Mouse (Mus musculus): ENCODE measurements around the gene Gtsf1. TPM values are rescaled to one million over a fixed set of nuclear protein-coding genes. Genes with fewer than 3 reads are reported as not detected.

Gene Gtsf1
- polyA plus RNA-seq (2012; fragmentation: generic; extraction: Trizol): 0.71 TPM

DNA sequence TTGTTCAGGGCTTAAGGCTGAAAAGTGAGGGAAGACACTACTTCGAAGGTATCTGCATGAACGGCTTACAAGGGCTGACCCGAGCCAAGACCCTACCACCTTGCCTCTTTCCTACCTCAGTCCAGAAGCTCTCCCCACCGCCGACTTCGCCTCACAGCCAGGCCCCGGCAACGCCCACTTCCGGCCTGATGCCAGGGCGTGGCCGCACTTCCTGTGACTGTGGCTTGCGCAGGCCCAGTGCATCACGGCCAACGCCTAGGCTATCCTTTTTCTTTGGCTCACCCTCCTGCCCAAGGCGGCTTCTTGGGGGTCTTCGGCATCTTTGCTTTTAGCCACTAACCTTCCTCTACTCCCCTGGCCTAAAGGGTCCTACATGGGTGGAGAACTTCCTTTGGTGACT lies at the start of gene Gtsf1:
TSS of gene Gtsf1 (minus strand) at position 230 of the 400 bp plus-strand sequence.
- no peak within 1 kb of the TSS for H3ac ChIP-seq (ENCODE audit: control insufficient read depth, insufficient read length)
- no peak within 1 kb of the TSS for H3K4me2 ChIP-seq (ENCODE audit: low read depth)
- no peaks in the 10 kb centered on the region for H3K27me3 ChIP-seq (ENCODE audit: control insufficient read depth, insufficient read depth, insufficient read length)
- H3K4me3 ChIP-seq: no peak within 1 kb of the TSS
- H3K79me2 ChIP-seq (ENCODE audit: control insufficient read depth, insufficient read depth): no peaks in the 10 kb centered on the region
- no peaks in the 10 kb centered on the region for H3K36me3 ChIP-seq (ENCODE audit: control insufficient read depth, insufficient read depth)
- TF ChIP-seq USF1 (IDR thresholded peaks at IDR 0.05; ENCODE audit: low read depth) (no peak), MYOG (IDR thresholded peaks at IDR 0.05; ENCODE audit: control insufficient read depth in 1 of 3, insufficient read depth in 1 of 3, insufficient read length in 2 of 3, low read depth in 2 of 3) (no peak), POLR2A (IDR thresholded peaks at IDR 0.05; ENCODE audit: insufficient read length, low read depth) (no peak), POLR2AphosphoS2 (IDR thresholded peaks at IDR 0.05; ENCODE audit: insufficient read length, low read depth) (no peak), TCF3 (IDR thresholded peaks at IDR 0.05; ENCODE audit: insufficient read length, low read depth) (no peak), MYOD1 (IDR thresholded peaks at IDR 0.05; ENCODE audit: control insufficient read depth in 1 of 3, insufficient read length in 2 of 3, low read depth in 2 of 3) (no peak)

DNA sequence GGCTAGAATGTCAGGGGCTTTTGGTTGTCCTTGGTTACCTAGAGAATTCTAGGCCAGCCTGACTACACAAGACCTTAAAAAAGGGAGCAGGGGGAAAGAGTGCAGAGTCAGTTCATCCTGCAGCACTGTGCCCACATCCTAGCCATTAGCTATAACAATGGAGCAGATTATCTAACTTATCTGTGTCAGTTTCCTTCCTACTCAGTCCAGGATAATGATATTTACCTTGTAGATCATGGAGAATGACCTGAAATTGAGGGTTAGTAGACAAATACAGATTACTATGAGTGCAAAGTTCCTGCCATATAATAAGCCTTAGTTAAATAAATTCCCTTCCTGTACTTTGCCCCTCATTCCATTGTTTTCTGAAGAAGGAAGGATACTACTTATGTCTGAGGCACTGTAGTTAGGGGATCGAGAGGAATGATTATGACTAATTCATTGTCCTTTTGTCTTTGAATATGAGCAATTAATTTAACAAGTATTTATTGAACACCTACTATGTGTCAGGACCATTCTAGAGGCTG lies 48.9 kb upstream of the Gtsf1 start:
- no peaks in the 10 kb centered on the region for H3K36me3 ChIP-seq (ENCODE audit: control insufficient read depth, insufficient read depth)
- TF ChIP-seq TCF12 (IDR thresholded peaks at IDR 0.05; ENCODE audit: insufficient read depth, poor library complexity, severe bottlenecking): no peak
- no peak for TF ChIP-seq POLR2AphosphoS2 (IDR thresholded peaks at IDR 0.05; ENCODE audit: insufficient read length, low read depth)
- TF ChIP-seq REST (IDR thresholded peaks at IDR 0.05; ENCODE audit: insufficient read depth, insufficient read length): no peak
- no peak for TF ChIP-seq E2F4 (IDR thresholded peaks at IDR 0.05; ENCODE audit: insufficient read depth)
- no peak for TF ChIP-seq USF1 (IDR thresholded peaks at IDR 0.05; ENCODE audit: low read depth)
- no peak for TF ChIP-seq CEBPB (IDR thresholded peaks at IDR 0.05; ENCODE audit: insufficient read depth, poor library complexity, severe bottlenecking)
- TF ChIP-seq TCF3 (IDR thresholded peaks at IDR 0.05; ENCODE audit: insufficient read length, low read depth): no peak
- no peak overlapping the region for H3K4me2 ChIP-seq (ENCODE audit: low read depth)
- H3K79me2 ChIP-seq (ENCODE audit: control insufficient read depth, insufficient read depth): no peaks in the 10 kb centered on the region
- H3K27me3 ChIP-seq (ENCODE audit: control insufficient read depth, insufficient read depth, insufficient read length): no peaks in the 10 kb centered on the region
- H3ac ChIP-seq (ENCODE audit: control insufficient read depth, insufficient read length): no peak overlapping the region
- no peak overlapping the region for H3K4me3 ChIP-seq

DNA sequence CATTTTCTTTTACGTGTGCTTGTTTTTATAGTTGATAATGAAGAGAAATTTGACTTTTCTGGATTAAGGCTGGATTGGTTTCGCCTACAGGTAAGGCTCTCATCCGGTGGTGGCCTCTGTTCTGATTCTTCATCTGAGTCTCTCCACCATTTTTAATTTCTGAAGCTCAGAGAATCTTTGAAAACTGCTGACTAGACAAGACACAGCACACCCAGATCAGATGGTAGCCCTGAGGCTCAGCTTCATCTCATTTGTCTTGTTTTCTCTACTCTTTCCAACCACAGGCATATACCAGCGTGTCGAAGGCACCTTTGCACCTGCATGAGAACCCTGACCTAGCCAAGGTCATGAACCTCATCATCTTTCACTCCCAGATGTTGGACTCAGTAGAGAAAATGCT lies 43.5 kb upstream of the Gtsf1 start:
- TF ChIP-seq E2F4 (IDR thresholded peaks at IDR 0.05; ENCODE audit: insufficient read depth) (no peak), SRF (IDR thresholded peaks at IDR 0.05; ENCODE audit: control insufficient read depth, insufficient read length, low read depth) (no peak), POLR2AphosphoS2 (IDR thresholded peaks at IDR 0.05; ENCODE audit: insufficient read length, low read depth) (no peak), POLR2A (IDR thresholded peaks at IDR 0.05; ENCODE audit: insufficient read length, low read depth) (no peak), MYOG (IDR thresholded peaks at IDR 0.05; ENCODE audit: control insufficient read depth in 1 of 3, insufficient read depth in 1 of 3, insufficient read length in 2 of 3, low read depth in 2 of 3) (no peak), USF1 (IDR thresholded peaks at IDR 0.05; ENCODE audit: low read depth) (no peak), REST (IDR thresholded peaks at IDR 0.05; ENCODE audit: insufficient read depth, insufficient read length) (no peak), TCF3 (IDR thresholded peaks at IDR 0.05; ENCODE audit: insufficient read length, low read depth) (no peak), MAX (IDR thresholded peaks at IDR 0.05; ENCODE audit: low read depth) (no peak), MYOD1 (IDR thresholded peaks at IDR 0.05; ENCODE audit: control insufficient read depth in 1 of 3, insufficient read length in 2 of 3, low read depth in 2 of 3) (no peak), CEBPB (IDR thresholded peaks at IDR 0.05; ENCODE audit: insufficient read depth, poor library complexity, severe bottlenecking) (no peak), TCF12 (IDR thresholded peaks at IDR 0.05; ENCODE audit: insufficient read depth, poor library complexity, severe bottlenecking) (no peak)

DNA sequence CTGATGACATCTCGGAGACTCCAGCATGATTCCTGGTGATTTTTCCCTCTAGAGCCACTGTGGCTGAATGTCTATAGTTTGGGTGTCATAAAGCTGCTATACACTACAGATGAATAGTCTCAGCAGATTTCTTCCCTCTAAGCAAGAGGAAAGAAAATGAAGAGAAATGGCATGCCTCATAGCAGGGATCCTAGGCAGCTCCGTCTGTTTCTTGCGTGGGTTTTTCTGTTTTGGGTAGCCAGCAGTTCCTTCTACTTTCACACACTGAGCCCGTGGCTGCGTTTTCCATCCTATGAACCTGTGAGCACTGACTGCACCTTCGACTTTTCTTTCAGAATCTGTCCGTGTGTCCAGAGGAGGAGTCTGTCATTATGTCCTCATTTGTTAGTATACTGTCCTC lies 42.9 kb upstream of the Gtsf1 start:
- Histone ChIP-seq H3K36me3 (ENCODE audit: control insufficient read depth, insufficient read depth) (no peaks in the 10 kb centered on the region), H3K4me2 (ENCODE audit: low read depth) (no peak overlapping the region), H3ac (ENCODE audit: control insufficient read depth, insufficient read length) (no peak overlapping the region), H3K4me3 (no peak overlapping the region), H3K79me2 (ENCODE audit: control insufficient read depth, insufficient read depth) (no peaks in the 10 kb centered on the region), H3K27me3 (ENCODE audit: control insufficient read depth, insufficient read depth, insufficient read length) (no peaks in the 10 kb centered on the region)
- no peak for TF ChIP-seq TCF12 (IDR thresholded peaks at IDR 0.05; ENCODE audit: insufficient read depth, poor library complexity, severe bottlenecking)
- TF ChIP-seq CEBPB (IDR thresholded peaks at IDR 0.05; ENCODE audit: insufficient read depth, poor library complexity, severe bottlenecking): no peak
- no peak for TF ChIP-seq USF1 (IDR thresholded peaks at IDR 0.05; ENCODE audit: low read depth)
- TF ChIP-seq REST (IDR thresholded peaks at IDR 0.05; ENCODE audit: insufficient read depth, insufficient read length): no peak
- no peak for TF ChIP-seq POLR2A (IDR thresholded peaks at IDR 0.05; ENCODE audit: insufficient read length, low read depth)

More for the DNA sequence above, 43.5 kb upstream of the Gtsf1 start:
- Histone ChIP-seq H3K4me2 (ENCODE audit: low read depth) (no peak overlapping the region), H3K36me3 (ENCODE audit: control insufficient read depth, insufficient read depth) (no peaks in the 10 kb centered on the region), H3K4me3 (no peak overlapping the region), H3K79me2 (ENCODE audit: control insufficient read depth, insufficient read depth) (no peaks in the 10 kb centered on the region), H3K27me3 (ENCODE audit: control insufficient read depth, insufficient read depth, insufficient read length) (no peaks in the 10 kb centered on the region), H3ac (ENCODE audit: control insufficient read depth, insufficient read length) (no peak overlapping the region)

DNA sequence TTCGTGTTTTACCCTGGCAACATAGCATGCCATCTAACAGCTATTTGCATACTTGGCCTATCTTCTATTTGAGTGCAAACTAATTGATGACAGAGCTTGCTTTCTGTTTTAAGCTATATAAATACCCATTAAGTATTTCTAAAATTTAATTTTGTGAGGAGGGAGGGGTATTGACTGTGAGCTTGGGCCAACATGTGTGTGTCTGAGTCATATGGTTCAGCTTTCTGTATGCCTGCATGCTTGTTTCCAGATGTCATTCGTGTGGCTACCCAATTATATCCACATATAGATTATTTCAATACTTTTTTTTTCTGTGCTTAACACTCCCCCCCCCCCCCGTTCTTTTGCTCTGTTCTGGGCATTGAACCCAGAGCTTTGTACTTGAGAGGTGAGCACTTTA lies 42.0 kb upstream of the Gtsf1 start:
- H3K4me2 ChIP-seq (ENCODE audit: low read depth): no peak overlapping the region
- no peaks in the 10 kb centered on the region for H3K36me3 ChIP-seq (ENCODE audit: control insufficient read depth, insufficient read depth)
- H3K4me3 ChIP-seq: no peak overlapping the region
- H3K27me3 ChIP-seq (ENCODE audit: control insufficient read depth, insufficient read depth, insufficient read length): no peaks in the 10 kb centered on the region
- H3ac ChIP-seq (ENCODE audit: control insufficient read depth, insufficient read length): no peak overlapping the region
- TF ChIP-seq MYOD1 (IDR thresholded peaks at IDR 0.05; ENCODE audit: control insufficient read depth in 1 of 3, insufficient read length in 2 of 3, low read depth in 2 of 3) (no peak), E2F4 (IDR thresholded peaks at IDR 0.05; ENCODE audit: insufficient read depth) (no peak), TCF3 (IDR thresholded peaks at IDR 0.05; ENCODE audit: insufficient read length, low read depth) (no peak), MAX (IDR thresholded peaks at IDR 0.05; ENCODE audit: low read depth) (no peak), REST (IDR thresholded peaks at IDR 0.05; ENCODE audit: insufficient read depth, insufficient read length) (no peak), MYOG (IDR thresholded peaks at IDR 0.05; ENCODE audit: control insufficient read depth in 1 of 3, insufficient read depth in 1 of 3, insufficient read length in 2 of 3, low read depth in 2 of 3) (no peak), TCF12 (IDR thresholded peaks at IDR 0.05; ENCODE audit: insufficient read depth, poor library complexity, severe bottlenecking) (no peak), USF1 (IDR thresholded peaks at IDR 0.05; ENCODE audit: low read depth) (no peak), POLR2A (IDR thresholded peaks at IDR 0.05; ENCODE audit: insufficient read length, low read depth) (no peak), SRF (IDR thresholded peaks at IDR 0.05; ENCODE audit: control insufficient read depth, insufficient read length, low read depth) (no peak), CEBPB (IDR thresholded peaks at IDR 0.05; ENCODE audit: insufficient read depth, poor library complexity, severe bottlenecking) (no peak), POLR2AphosphoS2 (IDR thresholded peaks at IDR 0.05; ENCODE audit: insufficient read length, low read depth) (no peak)
- no peaks in the 10 kb centered on the region for H3K79me2 ChIP-seq (ENCODE audit: control insufficient read depth, insufficient read depth)
